Mouse (Mus musculus): ENCODE data around the gene Mbd3. TPM values are rescaled to one million over a fixed set of nuclear protein-coding genes. Genes with fewer than 3 reads are reported as not detected.
"Not testable (repeated sequence)": the region's sequence is repeated elsewhere in the genome, so short reads cannot be mapped to it uniquely, and the experiment has no call there.

Mbd3 gene
- total RNA-seq, 2 experiments from 2014 or later = 78.6 to 84.0 TPM

GRCm38 (mm10) chr10:80348244-80348781 is 51.0 kb downstream of the Mbd3 start, which contains the start of gene Adamtsl5:
Adamtsl5 (minus strand) TSS chr10:80348412.
- peak; percentile 85 to 86 for DNase-seq
- intact Hi-C loops (cut with DNase I) = loop anchor here (1.0 kb wide), 1 partner anchor 53 kb away; the partner anchor contains the start of gene Apc2

GRCm38 (mm10) chr10:80347514-80347967 is 51.8 kb downstream of the Mbd3 start:
- intact Hi-C loops (cut with DNase I) = no loop called here
- DNase-seq = peak; percentile 47 to 50

GRCm38 (mm10) chr10:80345929-80346328 is 53.4 kb downstream of the Mbd3 start:
- DNase-seq; intact Hi-C loops (cut with DNase I): not testable (repeated sequence)

GRCm38 (mm10) chr10:80345122-80345521 is 54.2 kb downstream of the Mbd3 start:
- intact Hi-C loops (cut with DNase I) = no loop called here
- no peak for DNase-seq

GRCm38 (mm10) chr10:80344131-80344661 is 55.2 kb downstream of the Mbd3 start:
- intact Hi-C loops (cut with DNase I) = loop anchor here (5.0 kb wide), 1 partner anchor 167 kb away; the partner anchor contains the start of gene Efna2

GRCm38 (mm10) chr10:80343425-80343895 is 55.9 kb downstream of the Mbd3 start:
- intact Hi-C loops (cut with DNase I) = loop anchor here (5.0 kb wide), 1 partner anchor 166 kb away; the partner anchor contains the start of gene Efna2
- DNase-seq = no peak

More at GRCm38 (mm10) chr10:80344131-80344661, 55.2 kb downstream of the Mbd3 start:
- no peak for DNase-seq

GRCm38 (mm10) chr10:80342749-80343424 is 56.5 kb downstream of the Mbd3 start:
- intact Hi-C loops (cut with DNase I) = loop anchor here (5.0 kb wide), 1 partner anchor 166 kb away; the partner anchor contains the start of gene Efna2
- DNase-seq = peak in 1 of 2 experiments; percentile 46

Small RNA genes lying within 50 kb of the gene (microRNA-seq; reads per million reads assigned to microRNA genes)
- gene Gm22721 = 0 to 0.12 reads per million in 2 experiments

Other genes with a start within 250 kb of the Mbd3 start
- 10 to 100 TPM; 40.4 to 64.3 TPM for gene Cirbp, start 233.6 kb downstream of the Mbd3 start, total RNA-seq (2021)
- 1 to 10 TPM; 3.8 to 4.7 TPM for gene 1600002K03Rik, start 226.6 kb downstream of the Mbd3 start, total RNA-seq (2021)
- 1 to 10 TPM; 1.1 to 1.4 TPM for gene Efna2, start 220.1 kb downstream of the Mbd3 start, total RNA-seq (2021)
- 10 to 100 TPM; 17.0 to 21.0 TPM for gene Mum1, start 173.1 kb downstream of the Mbd3 start, total RNA-seq (2021)
- 100 to 1,000 TPM; 728 to 743 TPM for gene Ndufs7, start 150.4 kb downstream of the Mbd3 start, total RNA-seq (2021)
- 10 to 100 TPM; 11.6 to 14.5 TPM for gene Gamt, start 138.5 kb downstream of the Mbd3 start, total RNA-seq (2021)
- gene Dazap1, start 138.1 kb downstream of the Mbd3 start, total RNA-seq (2021) = 10 to 100 TPM; 68.2 to 76.3 TPM
- gene Rps15, start 107.1 kb downstream of the Mbd3 start, total RNA-seq (2021) = 100 to 1,000 TPM; 652 to 716 TPM
- gene Apc2, start 103.6 kb downstream of the Mbd3 start, total RNA-seq (2021) = 1 to 10 TPM; 2.3 to 3.6 TPM
- gene 2310011J03Rik, start 79.0 kb downstream of the Mbd3 start, total RNA-seq (2021) = 10 to 100 TPM; 13.3 to 15.0 TPM
- gene Pcsk4, start 70.1 kb downstream of the Mbd3 start, total RNA-seq (2021) = 1 to 10 TPM; 1.0 to 1.7 TPM
- gene Reep6, start 69.6 kb downstream of the Mbd3 start, total RNA-seq (2021) = 1 to 10 TPM; 2.0 to 2.6 TPM
- gene Adamtsl5, start 51.1 kb downstream of the Mbd3 start, total RNA-seq (2021) = 10 to 100 TPM; 43.8 to 44.5 TPM
- gene Plk5, start 43.1 kb downstream of the Mbd3 start, total RNA-seq (2021) = under 1 TPM; 0.12 to 0.22 TPM
- 10 to 100 TPM; 11.8 to 12.2 TPM for gene Mex3d, start 11.9 kb downstream of the Mbd3 start, total RNA-seq (2021)
- gene Uqcr11, start 7.3 kb upstream of the Mbd3 start, total RNA-seq (2021) = 1,000 to 10,000 TPM; 1,852 to 1,908 TPM
- 10 to 100 TPM; 31.7 to 32.5 TPM for gene Tcf3, start 34.1 kb upstream of the Mbd3 start, total RNA-seq (2021)
- not detected for gene Onecut3, start 95.3 kb upstream of the Mbd3 start, total RNA-seq (2021)
- not detected for gene Atp8b3, start 139.6 kb upstream of the Mbd3 start, total RNA-seq (2021)
- 10 to 100 TPM; 14.2 to 18.1 TPM for gene Rexo1, start 162.0 kb upstream of the Mbd3 start, total RNA-seq (2021)
- 1 to 10 TPM; 4.5 to 4.7 TPM for gene Klf16, start 177.8 kb upstream of the Mbd3 start, total RNA-seq (2021)
- gene Abhd17a, start 190.8 kb upstream of the Mbd3 start, total RNA-seq (2021) = 10 to 100 TPM; 73.0 to 75.1 TPM
- gene Scamp4, start 203.3 kb upstream of the Mbd3 start, total RNA-seq (2021) = 10 to 100 TPM; 19.8 to 23.5 TPM
- 1 to 10 TPM; 1.6 to 1.8 TPM for gene Adat3, start 203.3 kb upstream of the Mbd3 start, total RNA-seq (2021)
- under 1 TPM; 0.55 to 0.71 TPM for gene Gm49322, start 206.5 kb upstream of the Mbd3 start, total RNA-seq (2021)
- gene Csnk1g2, start 223.3 kb upstream of the Mbd3 start, total RNA-seq (2021) = 100 to 1,000 TPM; 123 to 131 TPM